Mouse (Mus musculus) bone marrow macrophage, adult 2 months (primary cell): ENCODE results near the gene Meis1.

Experiments used
- CTCF ChIP-seq: IDR thresholded peaks from 2 replicates; pipeline ENCODE4 v1.5.1; 2012; ENCODE audit warnings: low read depth, mild to moderate bottlenecking, low read length, moderate library complexity
- POLR2A ChIP-seq: IDR thresholded peaks from 2 replicates; pipeline ENCODE4 v1.6.1; 2012; ENCODE audit warnings: mild to moderate bottlenecking, low read depth, low read length, borderline replicate concordance

GRCm38 (mm10) chr11:19017262-19017661 lies 1.5 kb downstream of the Meis1 start:
- TF ChIP-seq POLR2A, result no peak
- TF ChIP-seq CTCF, result no peak
